Mouse (Mus musculus): ENCODE measurements around the gene Crb2. TPM values are rescaled to one million over a fixed set of nuclear protein-coding genes. Genes with fewer than 3 reads are reported as not detected.

Gene Crb2
- total RNA-seq (2018; cell fraction: chromatin; rRNA removed) = under 1 TPM in 1 of 26 experiments, not detected in 25; 0.22 TPM
- total RNA-seq (2018; cell fraction: cytosol; rRNA removed) = not detected
- not detected for total RNA-seq (2018; cell fraction: nucleus; rRNA removed)
- polyA plus RNA-seq (2018) = not detected in 3 replicates

GRCm38 (mm10) chr2:37776016-37776415 lies at the start of gene Crb2:
Gene Crb2 (plus strand): TSS chr2:37776249.
- Histone ChIP-seq H3K36me3 (ENCODE audit: inconsistent target) (no peaks in the 10 kb centered on the region), H3K4me3 (ENCODE audit: inconsistent target) (no peak within 1 kb of the TSS), H3K79me2 (ENCODE audit: inconsistent target) (no peaks in the 10 kb centered on the region), H3K27ac (no peak within 1 kb of the TSS)
- WGBS (ENCODE audit: missing documents) = 72% methylated on average over 7 of the region's 18 CpGs

DNA sequence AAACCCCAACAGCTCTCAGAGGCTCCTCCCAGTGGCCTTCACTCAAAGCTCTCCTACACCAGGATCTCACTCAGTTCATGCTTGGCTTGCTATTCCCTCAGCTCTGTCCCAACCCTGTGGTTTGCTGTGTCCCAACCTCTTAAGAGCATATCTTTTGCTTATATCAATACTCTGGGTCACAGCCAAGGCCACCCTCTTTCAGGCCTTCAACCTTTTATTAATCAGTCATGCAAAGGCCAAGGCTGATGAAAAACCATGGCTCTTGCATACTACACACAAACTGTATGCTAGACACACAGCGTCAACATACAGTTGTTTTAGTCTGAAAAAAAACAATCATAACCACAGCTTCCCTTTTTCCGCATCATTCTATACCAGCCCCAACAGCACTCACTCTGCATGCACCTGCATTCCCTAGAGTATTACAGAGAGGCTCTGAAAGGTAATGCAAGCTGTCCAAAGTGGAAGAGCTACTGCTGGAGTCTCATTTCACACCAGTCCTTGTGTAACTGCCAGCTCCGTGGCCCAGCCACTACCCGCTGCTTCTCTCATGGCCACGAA lies 44.7 kb upstream of the Crb2 start:
- no peak overlapping the region for H3K4me3 ChIP-seq (ENCODE audit: inconsistent target)
- H3K27ac ChIP-seq = no peak overlapping the region
- 15% methylated on average over 5 of the region's 5 CpGs for WGBS (ENCODE audit: missing documents)
- no peaks in the 10 kb centered on the region for H3K79me2 ChIP-seq (ENCODE audit: inconsistent target)
- H3K36me3 ChIP-seq (ENCODE audit: inconsistent target) = no peaks in the 10 kb centered on the region

- Histone ChIP-seq H3K27ac (no peak overlapping the region), H3K36me3 (ENCODE audit: inconsistent target) (no peaks in the 10 kb centered on the region), H3K79me2 (ENCODE audit: inconsistent target) (no peaks in the 10 kb centered on the region), H3K4me3 (ENCODE audit: inconsistent target) (no peak overlapping the region)
- 40% methylated on average over 16 of the region's 17 CpGs for WGBS (ENCODE audit: missing documents)
Observed at GRCm38 (mm10) chr2:37734979-37735806, 40.9 kb upstream of the Crb2 start.

- Histone ChIP-seq H3K4me3 (ENCODE audit: inconsistent target) (no peak overlapping the region), H3K36me3 (ENCODE audit: inconsistent target) (no peaks in the 10 kb centered on the region), H3K27ac (no peak overlapping the region), H3K79me2 (ENCODE audit: inconsistent target) (no peaks in the 10 kb centered on the region)
- WGBS (ENCODE audit: missing documents) = 0% methylated on average over 1 of the region's 1 CpGs
Observed at GRCm38 (mm10) chr2:37735807-37736188, 40.3 kb upstream of the Crb2 start.

DNA sequence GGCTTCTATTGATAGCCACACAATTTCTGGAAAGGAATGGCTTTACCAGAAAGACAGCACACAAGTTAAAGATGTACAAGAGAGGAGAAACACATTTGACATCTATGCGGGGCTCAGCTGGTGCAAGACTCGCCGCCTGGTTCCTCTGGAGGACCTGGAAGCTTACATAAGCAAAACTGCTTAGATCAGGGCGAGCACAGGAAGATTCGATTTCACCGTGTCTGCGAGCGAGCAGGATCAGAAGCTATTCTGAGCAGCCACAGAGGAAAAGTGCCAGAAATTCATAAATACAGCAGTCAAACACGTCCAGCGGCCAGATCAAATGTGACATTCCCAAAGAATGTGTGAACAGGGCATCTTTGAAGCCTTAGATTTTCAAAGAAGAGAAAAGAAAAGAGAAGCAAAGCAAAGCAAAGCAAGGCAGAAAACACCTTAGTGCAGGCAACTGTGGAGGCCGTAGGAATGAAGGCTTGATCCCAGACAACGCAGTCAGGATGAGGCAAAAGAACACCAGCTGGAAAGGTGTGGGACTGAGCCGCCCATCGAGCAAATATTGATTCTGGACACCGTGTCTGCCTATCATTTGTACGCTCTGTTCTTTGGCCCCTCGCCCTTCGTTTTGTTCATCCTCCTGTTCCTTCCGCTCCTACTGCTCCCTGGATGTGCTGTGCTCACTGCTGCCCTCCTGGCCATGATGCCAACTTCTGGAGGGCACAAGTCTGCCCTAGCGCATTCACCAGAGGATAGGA lies 34.1 kb upstream of the Crb2 start:
- Histone ChIP-seq H3K36me3 (ENCODE audit: inconsistent target) (no peaks in the 10 kb centered on the region), H3K79me2 (ENCODE audit: inconsistent target) (no peaks in the 10 kb centered on the region), H3K27ac (no peak overlapping the region), H3K4me3 (ENCODE audit: inconsistent target) (no peak overlapping the region)
- WGBS (ENCODE audit: missing documents) = 74% methylated on average over 20 of the region's 20 CpGs

DNA sequence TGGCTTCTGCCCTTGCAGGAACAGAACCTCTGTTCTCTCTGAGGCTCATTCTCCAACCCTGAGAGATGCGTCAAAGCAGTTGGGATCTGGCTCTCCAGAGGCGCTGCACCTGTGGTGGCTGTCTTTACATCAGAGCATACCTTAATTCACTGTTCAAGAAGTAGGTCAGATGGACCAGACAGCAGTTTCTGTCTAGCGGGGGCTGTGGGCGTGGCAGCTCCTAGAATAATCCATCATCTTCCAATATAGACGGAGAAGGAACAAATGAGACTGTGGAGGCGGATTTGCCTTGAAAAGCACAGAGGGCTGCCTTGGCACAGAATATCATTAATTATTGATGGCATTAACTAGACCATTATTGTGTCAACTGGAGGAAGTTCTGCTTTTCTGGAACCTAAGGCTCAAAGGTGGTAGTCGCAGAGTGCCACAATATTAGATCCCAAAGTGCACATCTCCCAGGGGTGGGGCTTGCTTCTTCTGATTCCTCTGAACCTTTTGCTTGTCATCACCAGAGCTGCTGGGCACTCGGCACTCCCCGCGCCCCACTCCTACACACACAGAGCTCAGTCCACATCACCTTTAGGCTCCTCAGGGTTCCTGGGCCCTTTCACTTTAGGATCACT lies 31.2 kb upstream of the Crb2 start:
- H3K36me3 ChIP-seq (ENCODE audit: inconsistent target) = no peaks in the 10 kb centered on the region
- H3K79me2 ChIP-seq (ENCODE audit: inconsistent target) = no peaks in the 10 kb centered on the region
- WGBS (ENCODE audit: missing documents) = 96% methylated on average over 10 of the region's 10 CpGs
- H3K27ac ChIP-seq = no peak overlapping the region
- no peak overlapping the region for H3K4me3 ChIP-seq (ENCODE audit: inconsistent target)

GRCm38 (mm10) chr2:37746293-37747049 lies 29.6 kb upstream of the Crb2 start:
- no peaks in the 10 kb centered on the region for H3K36me3 ChIP-seq (ENCODE audit: inconsistent target)
- H3K27ac ChIP-seq = no peak overlapping the region
- WGBS (ENCODE audit: missing documents) = 88% methylated on average over 5 of the region's 5 CpGs
- H3K4me3 ChIP-seq (ENCODE audit: inconsistent target) = no peak overlapping the region
- no peaks in the 10 kb centered on the region for H3K79me2 ChIP-seq (ENCODE audit: inconsistent target)

GRCm38 (mm10) chr2:37747909-37748308 lies 28.1 kb upstream of the Crb2 start:
- Histone ChIP-seq H3K36me3 (ENCODE audit: inconsistent target) (no peaks in the 10 kb centered on the region), H3K27ac (no peak overlapping the region), H3K4me3 (ENCODE audit: inconsistent target) (no peak overlapping the region), H3K79me2 (ENCODE audit: inconsistent target) (no peaks in the 10 kb centered on the region)
- WGBS (ENCODE audit: missing documents) = 86% methylated on average over 2 of the region's 2 CpGs

GRCm38 (mm10) chr2:37748442-37749066 lies 27.5 kb upstream of the Crb2 start:
- no peak overlapping the region for H3K4me3 ChIP-seq (ENCODE audit: inconsistent target)
- no peaks in the 10 kb centered on the region for H3K79me2 ChIP-seq (ENCODE audit: inconsistent target)
- WGBS (ENCODE audit: missing documents) = 94% methylated on average over 10 of the region's 10 CpGs
- H3K27ac ChIP-seq = no peak overlapping the region
- no peaks in the 10 kb centered on the region for H3K36me3 ChIP-seq (ENCODE audit: inconsistent target)

DNA sequence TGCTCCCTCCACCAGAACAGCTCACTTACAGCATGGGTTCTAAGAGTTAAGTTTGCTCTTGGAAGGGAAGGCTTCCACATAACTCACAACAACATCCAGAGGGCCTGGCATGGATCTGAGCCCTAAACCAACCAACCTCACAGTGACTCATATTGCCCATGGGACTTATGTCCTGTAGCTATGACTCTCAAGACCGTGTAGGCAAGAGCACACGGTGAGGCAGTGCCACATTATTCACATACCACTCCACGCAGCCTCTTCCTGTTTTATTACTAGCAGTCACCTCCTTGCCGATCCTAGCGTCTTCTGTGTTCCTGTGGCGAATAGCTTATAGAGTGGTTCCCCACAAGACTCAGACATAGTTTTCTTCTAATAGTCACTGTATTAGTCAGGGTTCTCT lies 26.7 kb upstream of the Crb2 start:
- 20% methylated on average over 6 of the region's 6 CpGs for WGBS (ENCODE audit: missing documents)
- Histone ChIP-seq H3K36me3 (ENCODE audit: inconsistent target) (no peaks in the 10 kb centered on the region), H3K4me3 (ENCODE audit: inconsistent target) (no peak overlapping the region), H3K27ac (no peak overlapping the region), H3K79me2 (ENCODE audit: inconsistent target) (no peaks in the 10 kb centered on the region)

- WGBS (ENCODE audit: missing documents) = 100% methylated on average over 1 of the region's 1 CpGs
- Histone ChIP-seq H3K79me2 (ENCODE audit: inconsistent target) (no peaks in the 10 kb centered on the region), H3K4me3 (ENCODE audit: inconsistent target) (no peak overlapping the region), H3K36me3 (ENCODE audit: inconsistent target) (no peaks in the 10 kb centered on the region), H3K27ac (no peak overlapping the region)
Observed at GRCm38 (mm10) chr2:37751114-37751513, 24.9 kb upstream of the Crb2 start.

DNA sequence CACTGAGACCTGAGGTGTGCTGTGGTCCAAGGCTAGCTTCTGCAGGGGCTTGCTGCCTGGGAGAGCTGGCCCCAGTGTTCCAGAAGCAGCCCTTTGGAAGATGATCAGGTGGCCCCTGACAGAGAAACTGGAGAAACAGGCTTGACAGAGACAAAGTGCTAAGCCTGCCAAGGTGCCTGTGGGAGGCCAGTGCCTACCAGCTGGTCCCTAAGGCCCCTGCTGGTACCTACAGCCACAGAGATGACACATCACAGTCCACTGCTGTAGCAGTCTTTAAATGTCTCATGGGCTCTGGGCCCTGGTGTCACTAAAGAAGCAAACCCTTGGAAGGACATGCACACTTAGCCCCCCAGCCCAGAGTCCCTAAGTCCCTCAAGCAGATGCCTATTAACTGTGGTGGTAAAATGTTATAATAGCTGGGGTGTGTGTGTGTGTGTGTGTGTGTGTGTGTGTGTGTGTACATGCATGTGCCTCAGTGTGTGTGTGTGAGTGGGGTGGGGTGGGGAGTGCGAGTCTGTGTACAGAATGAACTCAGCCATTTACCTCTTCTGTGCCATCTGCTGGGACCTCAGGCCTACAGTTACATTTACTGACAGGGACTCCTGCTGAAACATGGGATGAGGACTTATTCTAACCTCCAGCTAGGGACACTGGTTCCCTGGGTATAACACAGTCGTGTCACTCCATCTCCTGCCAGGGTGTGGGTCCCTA lies 19.7 kb upstream of the Crb2 start:
- H3K36me3 ChIP-seq (ENCODE audit: inconsistent target) = no peaks in the 10 kb centered on the region
- H3K27ac ChIP-seq = no peak overlapping the region
- H3K79me2 ChIP-seq (ENCODE audit: inconsistent target) = no peaks in the 10 kb centered on the region
- WGBS (ENCODE audit: missing documents) = 76% methylated on average over 2 of the region's 2 CpGs
- H3K4me3 ChIP-seq (ENCODE audit: inconsistent target) = no peak overlapping the region

DNA sequence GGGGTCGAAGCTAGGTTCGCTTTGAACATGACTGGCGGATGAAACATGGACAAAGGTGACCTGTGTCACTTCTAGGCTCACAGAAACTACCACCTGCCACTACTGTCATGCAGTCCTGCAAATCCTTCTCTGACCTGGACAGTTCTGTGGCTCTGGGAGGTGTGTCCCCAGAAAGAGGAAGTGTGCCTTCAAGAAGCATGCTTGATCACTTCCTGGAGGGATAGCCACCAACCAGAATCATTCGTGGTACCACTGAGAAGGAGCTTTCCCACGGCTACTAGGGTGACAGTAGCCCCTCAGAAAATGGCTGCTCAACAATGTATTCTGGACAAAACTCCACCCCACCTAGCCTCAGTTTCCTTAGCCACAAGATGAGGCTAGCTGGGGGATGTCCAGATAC lies 19.0 kb upstream of the Crb2 start:
- no peak overlapping the region for H3K27ac ChIP-seq
- H3K4me3 ChIP-seq (ENCODE audit: inconsistent target) = no peak overlapping the region
- H3K36me3 ChIP-seq (ENCODE audit: inconsistent target) = no peaks in the 10 kb centered on the region
- no peaks in the 10 kb centered on the region for H3K79me2 ChIP-seq (ENCODE audit: inconsistent target)
- 43% methylated on average over 5 of the region's 5 CpGs for WGBS (ENCODE audit: missing documents)

All from macrophage (primary cell).